Mouse (Mus musculus) liver, embryonic 13.5 days (tissue): ENCODE data around the gene Ydjc. TPM values are rescaled to one million over a fixed set of nuclear protein-coding genes. Genes with fewer than 3 reads are reported as not detected.

Source experiments
- ATAC-seq: fragments of 200-750 bp; cut with Nextera tagmentation; 2 replicates; pipeline ENCODE4 v1.8.0; 2017; ENCODE audit warnings: low read depth, mild to moderate bottlenecking, moderate number of reproducible peaks, moderate library complexity
- DNase-seq: peaks from one replicate; pipeline ENCODE4 v3.0.0; 2022
- H3K27ac ChIP-seq: fragments of 300-500 bp; sonication (generic); 2 replicates; pipeline ENCODE4 v1.5.1; 2015; ENCODE audit warnings: moderate library complexity, mild to moderate bottlenecking, inconsistent platforms
- H3K27me3 ChIP-seq: fragments of 300-500 bp; sonication (generic); 2 replicates; pipeline ENCODE4 v1.6.1; 2015; ENCODE audit warnings: mild to moderate bottlenecking, inconsistent platforms
- H3K36me3 ChIP-seq: fragments of 300-500 bp; sonication (generic); 2 replicates; pipeline ENCODE4 v1.6.1; 2015; ENCODE audit warnings: mild to moderate bottlenecking, inconsistent platforms
- H3K4me1 ChIP-seq: fragments of 300-500 bp; sonication (generic); replicated peaks from 2 replicates; pipeline ENCODE4 v1.6.1; 2015; ENCODE audit warnings: inconsistent platforms
- H3K4me2 ChIP-seq: fragments of 300-500 bp; sonication (generic); 2 replicates; pipeline ENCODE4 v1.6.1; 2015; ENCODE audit warnings: inconsistent platforms, mild to moderate bottlenecking, moderate library complexity
- H3K4me3 ChIP-seq: fragments of 300-500 bp; sonication (generic); replicated peaks from 2 replicates; pipeline ENCODE4 v1.5.1; 2015; ENCODE audit warnings: mild to moderate bottlenecking, inconsistent platforms
- H3K9ac ChIP-seq: fragments of 300-500 bp; sonication (generic); 2 replicates; pipeline ENCODE4 v1.6.1; 2015; ENCODE audit warnings: mild to moderate bottlenecking, inconsistent platforms
- H3K9me3 ChIP-seq: fragments of 300-500 bp; sonication (generic); replicated peaks from 2 replicates; pipeline ENCODE4 v1.6.1; 2016; ENCODE audit warnings: inconsistent platforms
- WGBS: fragments of 180-500 bp; shearing (Covaris S2); methylation state at CpG from one replicate; pipeline ENCODE4 v1.1.7; 2015; ENCODE audit not compliant: insufficient replicate concordance; 5-methylcytosine and 5-hydroxymethylcytosine counted together
- microRNA counts: library from miRNA; unstranded; fragments of <30 nt; microRNA quantifications from one replicate; lab custom pipeline; 2016
- microRNA-seq: library from miRNA; unstranded; fragments of <30 nt; microRNA quantifications from one replicate; pipeline ENCODE4, GENCODE M21; 2016
- polyA plus RNA-seq: library from polyadenylated mRNA; unstranded; fragments of >200 nt; fragmentation: Nextera tagmentation; extraction: Ambion mirVana; gene quantifications from 2 replicates; pipeline ENCODE4 v1.2.1, GENCODE M21; 2015

Gene Ydjc
- polyA plus RNA-seq, 1 experiment from 2014 or later = 15.8 TPM

GRCm38 (mm10) chr16:17200953-17201707 lies 56.7 kb downstream of the Ydjc start:
- no peaks in the 10 kb centered on the region for H3K9me3 ChIP-seq
- under 1% methylated on average over 69 of the region's 72 CpGs for WGBS

GRCm38 (mm10) chr16:17201977-17202376 lies 57.6 kb downstream of the Ydjc start:
- no peak overlapping the region for H3K27ac ChIP-seq
- H3K4me2 ChIP-seq = peak overlapping the region; percentile 89; the same call in 1 of the 2 replicates
- ATAC-seq (no peak), DNase-seq (no peak)
- 41% methylated on average over 2 of the region's 2 CpGs for WGBS
- peak overlapping the region; percentile 96; the same call in 1 of the 2 replicates for H3K9ac ChIP-seq
- H3K36me3 ChIP-seq = peaks cover 7% of the 10 kb centered on the region
- H3K4me3 ChIP-seq = 0 out of 2 replicates have a peak overlapping the region, but pooled peaks have one; percentile 84
- H3K9me3 ChIP-seq = no peaks in the 10 kb centered on the region
- peaks cover 9% of the 10 kb centered on the region; the same call in 1 of the 2 replicates for H3K27me3 ChIP-seq
- H3K4me1 ChIP-seq = peaks cover 31% of the 10 kb centered on the region

More at GRCm38 (mm10) chr16:17200953-17201707, 56.7 kb downstream of the Ydjc start:
- Histone ChIP-seq H3K4me3 (peak overlapping the region; percentile 84), H3K36me3 (peaks cover 9% of the 10 kb centered on the region), H3K27ac (peak overlapping the region; percentile 83), H3K4me2 (peak overlapping the region; percentile 89), H3K9ac (peak overlapping the region; percentile 96), H3K27me3 (peaks cover under 1% of the 10 kb centered on the region; the same call in 1 of the 2 replicates), H3K4me1 (peaks cover 33% of the 10 kb centered on the region)
- peak; percentile 85 for ATAC-seq
- DNase-seq = peak; percentile 78

- peaks cover 7% of the 10 kb centered on the region for H3K36me3 ChIP-seq
- peak within 1 kb of the TSS; percentile 96 for H3K9ac ChIP-seq
- 67% methylated on average over 1 of the region's 1 CpGs for WGBS
- DNase-seq = no peak
- peaks cover 14% of the 10 kb centered on the region for H3K27me3 ChIP-seq
- peak within 1 kb of the TSS; percentile 89 for H3K4me2 ChIP-seq
- peak within 1 kb of the TSS; percentile 84 for H3K4me3 ChIP-seq
- H3K27ac ChIP-seq = no peak within 1 kb of the TSS
- H3K9me3 ChIP-seq = no peaks in the 10 kb centered on the region
- ATAC-seq = no peak
- H3K4me1 ChIP-seq = peaks cover 30% of the 10 kb centered on the region
Measured at GRCm38 (mm10) chr16:17202549-17202948, 58.1 kb downstream of the Ydjc start, which contains the start of gene Ube2l3. Gene Ube2l3 (minus strand): TSS chr16:17202649.

- no peak for DNase-seq
Measured at GRCm38 (mm10) chr16:17204990-17205389, 60.6 kb downstream of the Ydjc start.

GRCm38 (mm10) chr16:17208389-17209361 lies 64.3 kb downstream of the Ydjc start, which contains the start of gene Rimbp3:
Gene Rimbp3 (plus strand): TSS chr16:17208603.
- H3K36me3 ChIP-seq = no peaks in the 10 kb centered on the region
- peak within 1 kb of the TSS; percentile 71 for H3K4me3 ChIP-seq
- peak within 1 kb of the TSS; percentile 99 for H3K4me2 ChIP-seq
- peak; percentile 67 for ATAC-seq
- peaks cover 54% of the 10 kb centered on the region for H3K27me3 ChIP-seq
- H3K9me3 ChIP-seq = no peaks in the 10 kb centered on the region
- H3K27ac ChIP-seq = no peak within 1 kb of the TSS; the same call in 1 of the 2 replicates
- DNase-seq = peak; percentile 74
- H3K9ac ChIP-seq = peak within 1 kb of the TSS; percentile 73
- 1% methylated on average over 85 of the region's 85 CpGs for WGBS
- peaks cover 26% of the 10 kb centered on the region for H3K4me1 ChIP-seq

More at GRCm38 (mm10) chr16:17204990-17205389, 60.6 kb downstream of the Ydjc start:
- WGBS = 2% methylated on average over 6 of the region's 6 CpGs
- Histone ChIP-seq H3K9me3 (no peaks in the 10 kb centered on the region), H3K27me3 (peaks cover 33% of the 10 kb centered on the region), H3K4me2 (no peak overlapping the region), H3K9ac (no peak overlapping the region), H3K4me3 (no peak overlapping the region), H3K4me1 (peaks cover 34% of the 10 kb centered on the region), H3K36me3 (no peaks in the 10 kb centered on the region), H3K27ac (no peak overlapping the region)
- ATAC-seq = no peak

- Histone ChIP-seq H3K4me1 (peaks cover 26% of the 10 kb centered on the region), H3K4me3 (peak overlapping the region; percentile 71), H3K4me2 (peak overlapping the region; percentile 99), H3K27ac (no peak overlapping the region), H3K36me3 (no peaks in the 10 kb centered on the region), H3K9me3 (no peaks in the 10 kb centered on the region), H3K9ac (peak overlapping the region; percentile 73), H3K27me3 (peaks cover 54% of the 10 kb centered on the region)
- DNase-seq = no peak
- peak; percentile 39; the same call in 1 of the 2 replicates for ATAC-seq
- 1% methylated on average over 37 of the region's 37 CpGs for WGBS
Measured at GRCm38 (mm10) chr16:17209404-17209960, 65.1 kb downstream of the Ydjc start.

MicroRNA genes within 50 kb of the gene (microRNA counts, 519-probe panel; counts per million panel counts)
- microRNA mmu-miR-130b (lab: Ali Mortazavi, UCI) = 5,981 counts per million, percentile 74 among the panel's probes with 10 or more counts
- 114 counts per million for microRNA mmu-miR-301b (lab: Ali Mortazavi, UCI)

Small RNAs within 50 kb of the gene (microRNA-seq; reads per million reads assigned to microRNA genes)
- gene Mir130b = 7,846 reads per million, percentile 91 among the genes with 10 or more reads in this experiment
- gene Mir301b = 70.8 reads per million, percentile 48 among the genes with 10 or more reads in this experiment

Other genes starting within 250 kb of the Ydjc start
- 8.2 and 9.9 TPM in 2 replicates for gene Ppm1f, start 248.2 kb upstream of the Ydjc start, polyA plus RNA-seq
- 93.7 and 102 TPM in 2 replicates for gene Mapk1, start 161.2 kb upstream of the Ydjc start, polyA plus RNA-seq
- 1.4 and 1.6 TPM in 2 replicates for gene Ypel1, start 74.9 kb upstream of the Ydjc start, polyA plus RNA-seq
- gene Ppil2, start 33.4 kb upstream of the Ydjc start, polyA plus RNA-seq = 57.4 and 64.3 TPM in 2 replicates
- 28.3 and 28.9 TPM in 2 replicates for gene 2610318N02Rik, start 19.5 kb upstream of the Ydjc start, polyA plus RNA-seq
- 75.6 and 77.1 TPM in 2 replicates for gene Sdf2l1, start 12.2 kb upstream of the Ydjc start, polyA plus RNA-seq
- gene Ccdc116, start 2.6 kb downstream of the Ydjc start, polyA plus RNA-seq = 0.62 and 0.81 TPM in 2 replicates
- 247 and 282 TPM in 2 replicates for gene Ube2l3, start 58.0 kb downstream of the Ydjc start, polyA plus RNA-seq
- 0.12 and 0.14 TPM in 2 replicates for gene Rimbp3, start 64.0 kb downstream of the Ydjc start, polyA plus RNA-seq
- 2.9 and 3.2 TPM in 2 replicates for gene Hic2, start 89.0 kb downstream of the Ydjc start, polyA plus RNA-seq
- 2.8 and 3.2 TPM in 2 replicates for gene Tmem191c, start 131.5 kb downstream of the Ydjc start, polyA plus RNA-seq
- 124 and 143 TPM in 2 replicates for gene Serpind1, start 186.8 kb downstream of the Ydjc start, polyA plus RNA-seq